Mouse (Mus musculus) testis, postnatal 14 days (tissue): ENCODE data around the gene Trpv1.

Experiments used
- DNase-seq: peaks from one replicate; pipeline ENCODE4 v3.0.0; 2021; ENCODE audit warnings: low spot score

Gene Trpv1

GRCm38 (mm10) chr11:73233992-73234391 lies at the start of gene Trpv1:
Trpv1 (plus strand) TSS chr11:73234292.
- DNase-seq = no peak

GRCm38 (mm10) chr11:73185872-73186615 lies 48.0 kb upstream of the Trpv1 start:
- no peak for DNase-seq

- no peak for DNase-seq
These were observed 46.9 kb upstream of the Trpv1 start for GRCm38 (mm10) chr11:73187231-73187630.

DNA sequence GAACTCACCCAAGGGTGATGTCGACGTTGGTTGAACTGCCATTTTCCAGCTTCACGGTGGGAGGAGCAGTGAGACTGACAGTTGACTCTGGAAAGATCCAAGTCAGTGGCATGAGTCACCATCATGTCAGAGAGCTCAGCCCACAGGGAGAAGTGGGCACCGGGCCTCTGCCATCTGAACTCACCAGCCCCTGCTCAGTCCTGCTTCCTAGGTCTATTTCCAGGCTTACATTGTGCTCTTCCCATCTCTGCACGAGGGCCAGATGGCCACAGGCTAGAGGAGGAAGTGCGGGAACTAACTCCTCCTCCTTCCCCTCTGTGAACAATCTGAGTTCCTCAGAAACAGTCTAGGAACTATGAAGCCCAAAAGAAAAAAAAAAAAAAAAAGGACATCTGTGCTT lies 41.0 kb upstream of the Trpv1 start:
- no peak for DNase-seq

- no peak for DNase-seq
These were observed 39.6 kb upstream of the Trpv1 start for GRCm38 (mm10) chr11:73194444-73194843.

DNA sequence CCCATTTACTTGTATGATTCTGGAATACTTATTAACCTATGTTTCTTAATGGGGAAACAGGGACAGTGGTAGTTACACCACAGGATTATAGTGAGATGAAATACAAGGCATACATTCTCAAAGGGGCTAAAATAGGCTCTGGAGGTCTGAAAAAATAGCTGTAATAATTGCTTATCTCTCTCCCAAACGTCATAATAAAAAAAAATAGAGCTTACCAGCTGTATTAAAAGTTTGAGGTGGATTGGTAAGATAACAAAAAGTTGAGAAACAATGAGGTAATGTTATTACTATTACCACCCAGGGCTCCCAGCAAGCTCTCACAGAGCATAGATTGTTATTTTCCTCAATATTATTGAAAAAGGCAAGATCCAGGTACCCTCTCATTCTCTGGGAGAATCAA lies 35.9 kb upstream of the Trpv1 start:
- no peak for DNase-seq

GRCm38 (mm10) chr11:73198603-73199229 lies 35.4 kb upstream of the Trpv1 start, which contains the start of gene Ctns:
Ctns (minus strand) TSS chr11:73199042.
- peak; percentile 84 for DNase-seq

DNA sequence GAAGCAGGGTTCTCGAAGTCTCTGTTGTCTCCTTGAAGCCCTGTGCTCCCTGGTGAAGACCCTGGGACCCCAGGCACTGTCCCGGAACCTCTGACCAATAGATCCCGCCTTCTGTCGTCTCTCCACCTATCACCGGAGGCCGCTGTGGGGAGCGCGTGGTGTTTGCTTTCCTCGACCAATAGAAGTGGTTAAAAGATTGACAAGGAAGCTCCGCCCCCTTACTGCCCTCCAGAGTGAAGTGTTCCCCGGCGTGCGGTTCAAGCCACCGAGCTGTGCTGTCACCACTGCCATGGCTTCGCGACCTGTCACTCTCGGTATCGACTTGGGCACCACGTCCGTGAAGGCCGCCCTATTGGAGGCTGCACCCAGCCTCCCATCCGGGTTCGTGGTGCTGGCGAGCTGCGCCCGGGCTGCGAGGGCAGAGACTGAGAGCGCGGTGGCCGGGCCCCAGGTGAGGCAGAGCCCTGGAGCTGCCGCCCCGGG lies 34.8 kb upstream of the Trpv1 start, which contains the start of gene Shpk:
Gene Shpk (plus strand): TSS at position 231 of the 483 bp plus-strand sequence.
- peak; percentile 94 for DNase-seq

- DNase-seq = no peak
These were observed 34.2 kb upstream of the Trpv1 start for GRCm38 (mm10) chr11:73199879-73200278.

DNA sequence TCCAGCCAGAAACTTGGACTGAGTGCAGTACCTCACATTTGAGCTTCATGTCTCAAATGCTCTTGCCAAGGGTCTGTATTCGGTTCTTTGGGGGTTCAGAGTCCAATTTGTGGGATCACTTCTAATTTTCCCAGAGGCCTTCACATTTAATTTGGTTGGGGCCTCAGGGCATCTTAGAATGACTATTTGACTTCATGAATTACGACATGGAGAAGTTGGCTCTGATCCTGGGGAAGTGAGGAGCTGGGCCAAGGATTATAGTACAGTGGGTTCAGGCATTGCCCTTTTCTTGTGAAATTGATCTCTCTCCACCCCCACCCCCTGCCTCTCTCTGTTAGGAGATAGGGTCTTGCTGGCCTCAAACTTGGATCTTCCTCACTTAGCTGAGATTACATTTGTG lies 33.1 kb upstream of the Trpv1 start:
- no peak for DNase-seq

DNA sequence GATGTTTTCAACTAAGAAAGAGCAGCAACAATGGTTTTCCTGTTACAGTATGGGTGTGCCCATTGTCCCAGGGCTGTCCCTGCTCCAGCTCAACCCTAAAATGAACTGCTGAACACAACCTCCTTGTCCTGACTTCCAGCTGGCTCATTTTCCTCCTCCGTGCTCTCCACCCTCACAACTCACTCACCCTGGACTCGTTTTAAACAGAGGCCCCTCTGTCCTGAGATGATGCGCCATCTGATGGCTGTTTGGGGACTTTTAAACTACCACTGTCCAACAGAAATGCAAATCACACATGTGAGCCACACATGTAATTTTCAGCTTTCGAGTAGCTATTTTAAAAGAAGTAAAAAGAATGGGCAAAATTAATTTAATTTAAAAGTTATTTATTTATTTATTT lies 32.5 kb upstream of the Trpv1 start:
- DNase-seq = no peak

DNA sequence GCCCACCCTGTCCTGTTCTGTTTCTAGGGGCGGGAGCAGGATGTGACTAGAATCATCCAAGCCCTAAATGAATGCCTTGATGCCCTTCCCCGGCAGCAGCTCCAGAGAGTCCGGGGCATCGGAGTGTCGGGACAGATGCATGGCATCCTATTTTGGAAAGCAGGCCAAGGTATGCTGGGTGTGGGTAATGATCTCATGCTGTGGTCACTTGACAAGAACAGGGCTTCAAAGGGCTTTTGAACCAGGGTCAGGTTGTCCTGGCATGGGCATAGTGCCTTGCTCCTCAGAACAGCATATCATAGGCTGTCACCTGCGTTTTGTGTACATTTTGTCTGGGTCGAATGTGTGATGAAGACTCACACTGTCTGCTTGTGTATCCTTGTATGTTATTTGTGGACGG lies 30.2 kb upstream of the Trpv1 start:
- no peak for DNase-seq

- no peak for DNase-seq
These were observed 28.9 kb upstream of the Trpv1 start for GRCm38 (mm10) chr11:73205194-73205593.

- no peak for DNase-seq
These were observed 26.5 kb upstream of the Trpv1 start for GRCm38 (mm10) chr11:73207621-73208020.

DNA sequence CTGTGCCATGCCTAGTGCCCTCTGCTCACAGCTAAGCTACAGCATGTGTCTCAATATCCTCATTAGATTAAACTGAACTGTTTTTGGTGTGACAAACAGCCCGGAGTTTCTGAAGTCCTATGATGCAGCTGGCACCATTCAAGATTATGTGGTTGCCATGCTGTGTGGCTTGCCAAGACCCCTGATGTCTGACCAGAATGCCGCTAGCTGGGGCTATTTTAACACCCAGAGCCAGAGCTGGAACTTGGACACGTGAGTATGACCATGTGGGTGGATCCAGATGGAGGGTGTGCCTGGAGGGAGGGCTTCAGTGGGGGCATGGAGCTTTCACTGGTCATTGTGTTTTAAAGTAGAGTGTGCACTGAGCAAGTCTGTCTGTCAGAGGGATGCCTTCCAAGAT lies 20.1 kb upstream of the Trpv1 start:
- no peak for DNase-seq

DNA sequence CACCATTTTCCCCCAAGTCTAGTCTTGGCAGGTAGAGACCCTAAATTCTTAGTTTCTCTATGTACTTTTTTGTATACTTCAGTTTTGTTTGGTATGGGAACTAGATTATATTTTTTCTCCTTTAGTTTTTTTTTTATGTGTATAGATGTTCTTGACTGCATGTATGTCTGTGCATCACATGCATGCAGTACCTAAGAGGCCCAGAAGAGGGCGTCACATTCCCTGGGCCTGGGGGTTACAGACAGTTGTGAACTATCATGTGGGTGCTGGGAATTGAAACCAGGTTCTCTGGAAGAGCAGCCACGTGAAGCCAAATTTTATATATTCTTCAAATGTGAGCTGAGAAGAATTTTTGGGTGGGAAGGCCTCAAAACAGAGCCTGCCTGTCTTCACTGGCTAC lies 14.4 kb upstream of the Trpv1 start:
- DNase-seq = no peak

DNA sequence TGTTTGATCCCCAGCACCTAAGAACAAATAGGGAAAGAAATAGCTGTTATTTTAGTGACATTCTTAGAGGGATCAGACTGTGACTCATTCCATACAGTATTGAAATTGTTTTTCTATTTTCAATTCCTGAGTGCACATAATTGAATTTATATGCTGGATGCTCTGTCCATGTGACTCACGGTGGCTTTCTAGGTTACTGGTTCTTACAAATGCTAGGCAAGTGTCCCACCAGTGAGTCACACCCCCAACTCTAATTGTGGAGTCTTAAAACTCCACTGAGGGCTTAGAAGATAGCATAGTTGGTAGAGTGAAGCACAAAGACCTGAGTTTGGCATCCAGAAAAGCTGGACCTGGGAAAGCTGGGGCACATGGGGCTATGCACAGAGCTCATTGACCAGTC lies 13.4 kb upstream of the Trpv1 start:
- no peak for DNase-seq

DNA sequence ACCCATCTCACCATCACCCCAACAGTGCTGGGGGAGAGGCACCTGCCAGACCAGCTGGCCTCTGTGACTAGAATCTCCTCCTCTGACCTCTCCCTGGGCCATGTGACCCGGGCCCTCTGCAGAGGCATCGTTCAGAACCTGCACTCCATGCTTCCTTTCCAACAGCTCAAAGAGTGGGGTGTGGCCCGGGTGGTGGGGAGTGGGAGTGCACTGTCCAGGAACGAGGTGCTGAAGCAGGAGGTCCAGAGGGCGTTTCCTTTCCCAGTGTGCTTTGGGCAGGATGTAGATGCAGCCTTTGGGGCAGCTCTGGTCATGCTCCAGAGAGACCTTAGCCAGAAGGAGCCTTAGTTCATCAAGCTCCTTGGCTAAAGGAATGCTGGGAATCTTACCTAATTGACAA lies 11.2 kb upstream of the Trpv1 start:
- DNase-seq = no peak

DNA sequence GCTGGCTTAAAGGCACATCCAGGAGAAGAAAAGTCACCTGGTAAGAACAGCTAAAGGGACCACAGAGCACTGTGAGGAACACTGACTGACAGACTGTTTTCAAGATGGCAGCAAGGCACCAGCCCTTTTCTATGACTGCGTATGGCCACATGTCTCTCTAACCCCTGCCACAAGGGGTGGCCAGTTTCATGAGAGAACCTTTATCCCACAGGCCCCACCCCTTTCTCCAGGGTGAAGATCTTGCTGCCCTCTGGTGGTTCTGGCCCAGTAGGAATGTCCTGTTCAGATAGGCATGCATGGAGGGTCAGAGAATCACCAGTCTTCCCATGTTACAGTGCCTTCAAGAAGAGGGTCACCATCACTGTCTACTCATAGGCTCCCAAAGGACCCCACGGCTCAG lies 10.1 kb upstream of the Trpv1 start:
- no peak for DNase-seq

DNA sequence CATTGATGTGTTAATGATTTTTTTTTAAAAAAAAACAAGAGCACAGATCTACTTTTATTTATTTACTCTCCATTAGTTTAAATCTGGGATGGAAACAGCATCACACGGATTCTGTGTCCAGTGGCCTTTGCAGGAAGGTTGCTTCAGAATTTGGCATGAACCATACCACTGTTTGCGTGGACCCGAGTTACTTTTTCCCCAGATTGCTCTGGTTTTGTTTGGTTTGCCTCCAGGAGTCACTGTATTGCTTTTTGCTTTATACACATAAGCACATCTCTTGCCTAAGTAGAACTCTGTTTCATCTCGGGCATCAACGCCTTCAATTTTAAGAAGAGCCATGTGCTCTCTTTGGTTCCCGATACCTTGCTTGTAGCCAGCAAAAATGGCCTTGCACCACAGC lies 8.2 kb upstream of the Trpv1 start:
- DNase-seq = no peak

DNA sequence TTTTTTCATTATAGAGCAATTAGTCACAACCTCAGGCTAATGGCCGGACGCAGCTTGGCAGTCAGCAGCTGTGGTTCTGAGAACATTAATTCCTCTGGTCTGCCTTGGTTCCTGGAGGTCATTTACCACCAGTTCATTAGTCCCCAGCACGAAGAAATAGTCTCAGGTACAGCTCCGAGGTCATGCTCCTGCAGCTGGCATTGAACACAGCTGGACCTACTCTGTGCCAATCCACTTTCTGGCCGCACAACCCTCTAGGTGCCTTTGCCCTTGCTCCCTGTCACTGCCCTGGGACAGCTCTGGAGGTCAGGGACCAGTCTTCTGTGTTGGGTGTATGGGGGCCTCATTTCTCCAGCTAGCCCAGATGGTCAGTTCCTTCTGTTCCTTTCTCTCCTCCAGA lies 5.2 kb upstream of the Trpv1 start:
- DNase-seq = no peak

DNA sequence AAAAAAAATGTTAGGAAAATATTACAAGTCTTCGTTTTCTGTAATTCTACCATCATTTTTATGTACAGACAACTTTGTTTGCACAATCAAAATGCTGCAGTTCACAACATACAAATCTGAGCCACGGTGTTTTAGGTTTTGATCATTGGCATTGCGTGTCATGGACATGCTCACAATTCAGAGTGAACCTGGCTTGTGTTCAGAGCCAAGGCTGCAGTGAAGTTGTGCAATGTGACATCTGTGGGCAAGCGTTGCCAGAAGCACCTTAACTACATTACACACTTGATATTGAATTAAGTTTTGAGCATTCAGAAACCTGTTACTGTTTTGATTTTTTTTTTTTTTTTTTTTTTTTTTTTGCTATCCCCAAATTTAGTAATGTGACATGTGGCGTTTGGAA lies 4.0 kb upstream of the Trpv1 start:
- DNase-seq = no peak

GRCm38 (mm10) chr11:73232513-73232912 lies 1.6 kb upstream of the Trpv1 start:
- DNase-seq = no peak
